Mouse (Mus musculus): Measurements from ENCODE around the gene Mylpf.

- TF ChIP-seq CTCF (IDR thresholded peaks at IDR 0.05; ENCODE audit: low read depth) (no peak), EP300 (IDR thresholded peaks at IDR 0.05; ENCODE audit: low read depth) (no peak)
These were observed 11.8 kb downstream of the Mylpf start for GRCm38 (mm10) chr7:127220440-127220839.
